Mouse (Mus musculus): Measurements from ENCODE around the gene Gm43720.

DNA sequence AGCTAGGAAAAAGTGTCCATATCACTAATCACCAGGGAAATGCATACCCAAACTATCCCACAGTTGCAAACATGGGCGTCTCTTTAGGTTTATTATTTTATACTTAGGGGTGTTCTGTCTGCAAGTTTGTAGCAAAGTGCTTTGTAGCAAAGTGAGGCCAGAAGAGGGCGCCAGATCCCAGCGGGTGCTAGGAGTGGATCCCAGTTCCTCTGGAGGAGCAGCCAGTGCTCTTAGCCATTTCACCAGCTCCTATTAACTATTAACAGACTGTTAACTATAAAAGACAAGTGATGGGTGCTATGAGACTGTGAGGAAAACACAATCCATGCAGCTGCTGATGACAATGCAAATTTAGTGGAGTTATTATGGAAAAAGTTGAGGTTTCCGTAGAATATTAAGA lies 57.6 kb downstream of the Gm43720 start:
- TF ChIP-seq CTCF (conservative IDR thresholded peaks at IDR 0.05; ENCODE audit: insufficient read depth, insufficient read length, low read depth, low read length) (peak; percentile 92), POLR2A (IDR thresholded peaks at IDR 0.05; ENCODE audit: low read depth, low read length) (no peak)

Data from kidney, adult 2 months (tissue).